Mouse (Mus musculus) thymus, postnatal 14 days (tissue): ENCODE results near the gene Zfp870.

ENCODE experiments used
- DNase-seq: peaks from one replicate; pipeline ENCODE4 v3.0.0; 2021

Gene Zfp870

DNA sequence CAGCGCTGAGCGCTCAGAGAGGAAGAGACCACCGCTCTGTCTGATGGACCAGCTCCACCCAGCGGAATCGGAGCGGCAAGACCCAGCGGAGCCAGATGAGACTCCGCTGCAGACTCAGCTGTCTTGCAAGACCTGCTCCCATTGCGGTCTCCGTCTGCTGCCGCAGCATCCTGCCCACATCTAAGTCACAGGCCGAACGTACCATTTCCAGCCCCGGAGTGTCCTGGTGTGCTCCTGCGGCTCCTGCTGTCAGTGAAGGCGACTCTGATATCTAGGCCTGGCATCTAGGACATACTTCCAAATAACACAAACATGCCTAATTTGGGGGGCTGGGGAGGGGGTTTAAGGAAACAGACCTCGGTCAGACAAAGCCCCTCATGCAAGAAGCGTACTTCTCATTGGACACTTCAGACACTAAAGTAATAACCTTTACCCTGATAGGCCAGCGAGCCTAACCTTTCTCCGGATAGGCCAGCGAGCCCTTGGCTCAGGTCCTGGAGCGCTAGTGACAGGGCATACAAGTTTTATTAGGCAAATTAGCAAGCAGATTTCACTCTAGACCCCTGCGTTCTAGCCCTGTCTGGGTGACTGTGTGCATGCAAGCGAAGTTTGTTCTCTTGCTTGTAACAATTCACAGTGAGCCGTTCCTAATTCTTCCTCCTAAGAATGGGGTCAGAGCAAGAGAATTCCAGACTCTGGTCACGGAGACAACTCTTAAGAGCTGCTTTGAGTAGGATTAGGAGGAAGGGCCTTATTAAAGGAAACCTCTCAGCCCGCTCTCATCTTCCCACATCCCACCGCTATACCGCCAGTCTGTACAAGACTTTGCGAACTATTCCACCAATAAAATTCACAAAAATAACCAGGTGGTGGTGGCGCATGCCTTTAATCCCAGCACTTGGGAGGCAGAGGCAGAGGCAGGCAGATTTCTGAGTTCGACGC lies at the start of gene Zfp870:
Gene Zfp870 (minus strand): TSS at position 404 of the 942 bp plus-strand sequence.
- peak; percentile 89 for DNase-seq

DNA sequence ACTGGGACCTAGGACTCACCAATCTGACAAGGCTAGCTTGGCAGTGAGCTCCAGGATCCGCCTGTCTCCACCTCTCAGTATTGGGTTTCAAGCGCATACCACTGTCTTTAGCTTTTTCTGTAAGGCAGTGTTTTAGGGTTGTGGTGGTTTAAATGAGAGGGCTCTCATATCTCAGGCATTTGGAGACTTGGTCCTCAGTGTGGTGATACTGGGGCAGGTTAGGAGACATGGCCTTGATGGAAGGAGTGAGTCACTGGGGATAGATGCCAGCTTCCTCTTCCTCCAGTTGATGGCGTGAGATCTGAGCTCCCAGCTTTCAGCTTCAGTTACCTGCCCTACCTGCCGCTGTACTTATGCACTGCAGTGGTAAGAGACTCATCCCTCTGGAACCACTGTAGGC lies 48.4 kb upstream of the Zfp870 start:
- no peak for DNase-seq

DNA sequence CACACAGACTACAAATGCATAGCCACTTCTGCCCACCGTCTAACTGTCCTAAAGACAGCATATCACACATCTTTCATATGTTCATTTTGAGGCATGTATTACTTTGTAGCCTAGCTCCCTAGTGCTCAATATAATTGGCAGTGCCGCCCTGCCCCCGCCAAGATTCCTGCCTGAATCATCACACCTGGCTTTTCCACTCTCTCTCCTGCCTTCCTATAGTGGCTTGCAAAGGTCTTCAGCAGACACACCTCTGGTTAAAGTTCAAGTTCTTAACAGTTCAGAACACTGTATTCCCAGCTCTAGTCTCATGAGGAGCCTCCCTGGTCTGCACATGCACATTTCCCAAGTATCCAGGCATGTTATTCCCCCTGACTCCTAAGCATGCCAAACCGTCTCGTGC lies 36.4 kb upstream of the Zfp870 start:
- no peak for DNase-seq

DNA sequence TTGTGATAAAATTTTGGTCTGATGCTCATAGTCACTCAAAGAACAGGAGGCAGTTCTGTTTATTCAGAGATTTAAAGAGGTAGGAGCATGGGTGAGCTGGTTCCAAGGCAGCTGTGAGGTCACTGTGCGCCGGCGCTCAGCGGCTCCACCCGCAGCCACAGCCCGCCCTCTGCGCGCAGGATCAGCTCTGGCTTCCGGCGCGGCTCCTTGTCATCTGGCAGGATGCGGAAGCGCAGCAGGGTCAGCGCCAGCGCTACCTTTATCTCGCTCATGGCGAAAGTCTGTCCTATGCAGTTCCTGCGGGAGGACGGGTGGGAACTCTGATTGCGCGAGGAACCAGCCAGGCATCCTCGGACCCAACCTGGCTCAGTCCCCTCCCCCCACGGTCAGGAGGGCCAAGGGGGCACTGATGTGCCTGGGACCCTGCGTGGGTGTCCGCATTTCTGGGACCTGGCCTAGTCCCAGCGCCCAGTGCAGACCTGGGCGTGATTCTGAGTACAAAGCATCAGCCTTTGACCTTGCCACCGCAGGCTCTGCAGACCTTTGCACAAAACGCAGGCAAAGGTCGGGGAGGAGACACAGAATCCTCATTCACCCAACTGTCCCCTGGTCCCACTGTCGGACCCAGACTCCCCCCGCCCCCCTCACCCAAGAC lies 33.3 kb upstream of the Zfp870 start:
- DNase-seq = peak; percentile 79

DNA sequence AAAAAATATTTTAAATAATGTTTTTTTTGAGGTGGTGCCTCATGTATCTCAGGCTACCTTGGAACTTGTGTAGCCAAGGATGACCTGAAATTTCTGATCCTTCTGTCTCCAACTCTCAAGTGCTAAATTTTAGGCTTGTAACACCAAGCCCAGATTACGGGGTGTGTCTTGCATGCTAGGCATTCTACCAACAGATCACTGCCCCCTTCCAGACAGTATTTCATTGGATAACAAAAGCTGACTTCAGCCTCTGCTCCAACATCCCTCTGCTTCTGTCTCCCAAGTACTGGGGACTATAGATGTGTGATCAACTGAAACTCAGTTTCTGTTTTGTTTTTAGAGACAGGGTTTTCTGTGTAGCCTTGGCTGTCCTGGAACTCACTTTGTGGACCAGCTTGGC lies 32.2 kb upstream of the Zfp870 start:
- no peak for DNase-seq

DNA sequence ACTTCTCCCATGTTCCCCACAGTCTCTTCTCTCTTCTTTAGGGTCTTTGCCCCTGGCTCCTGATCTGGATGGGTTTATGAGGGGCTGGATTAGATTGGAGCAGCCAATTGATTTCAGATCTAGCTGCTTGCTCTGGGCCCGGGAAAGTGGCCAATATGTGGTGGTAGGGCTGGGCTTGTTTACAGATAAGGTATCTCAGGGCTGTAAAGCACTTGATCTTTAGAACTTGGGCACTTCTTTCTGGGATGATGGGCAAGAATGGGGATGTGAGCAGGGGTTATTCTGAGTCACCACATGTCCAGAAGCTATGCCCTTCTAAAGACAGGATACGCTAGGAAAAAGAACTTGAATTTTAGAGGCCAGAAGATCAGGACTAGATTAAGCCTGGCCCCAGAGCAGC lies 27.7 kb upstream of the Zfp870 start:
- DNase-seq = no peak

DNA sequence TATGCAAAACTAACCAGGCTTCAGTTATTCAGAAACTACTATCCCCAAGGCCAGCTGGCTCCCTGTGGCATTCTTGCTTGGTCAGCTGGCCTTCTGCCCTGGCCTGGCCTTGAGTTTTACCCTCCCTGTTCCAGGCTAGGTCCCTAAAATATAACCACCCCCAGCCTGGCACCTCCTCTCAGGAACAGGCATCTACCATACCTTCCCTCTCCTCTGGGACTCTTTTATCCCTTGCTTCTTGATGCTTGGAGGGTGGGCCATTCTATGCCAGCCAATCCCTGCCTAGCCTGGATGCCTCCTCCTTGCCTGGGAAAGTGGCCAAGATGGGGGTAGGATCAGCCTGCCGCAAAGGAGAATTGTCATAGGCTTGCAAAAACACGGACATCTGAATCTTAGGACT lies 25.7 kb upstream of the Zfp870 start, which contains the start of gene Cyp4f14:
Gene Cyp4f14 (minus strand): TSS at position 212 of the 400 bp plus-strand sequence.
- no peak for DNase-seq

DNA sequence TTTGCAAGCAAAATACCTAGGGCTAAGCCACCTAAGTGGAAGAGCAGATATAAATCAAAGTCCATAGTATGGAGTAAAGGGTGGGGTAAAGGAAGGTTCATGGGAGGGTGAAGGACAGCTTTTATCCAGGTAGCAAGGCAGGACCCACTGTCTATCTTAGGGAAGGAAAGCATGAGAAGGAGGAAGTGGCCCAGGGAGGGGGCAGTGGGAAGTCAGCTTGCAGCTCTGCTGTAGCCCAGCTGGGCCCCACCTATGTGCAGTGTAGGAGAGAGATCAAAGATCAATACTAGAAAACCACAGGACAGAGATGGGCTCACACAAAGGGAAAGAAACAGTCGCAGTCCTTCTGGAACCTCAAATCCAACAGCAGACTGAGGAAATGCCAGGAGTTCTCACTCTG lies 24.6 kb upstream of the Zfp870 start:
- DNase-seq = no peak

DNA sequence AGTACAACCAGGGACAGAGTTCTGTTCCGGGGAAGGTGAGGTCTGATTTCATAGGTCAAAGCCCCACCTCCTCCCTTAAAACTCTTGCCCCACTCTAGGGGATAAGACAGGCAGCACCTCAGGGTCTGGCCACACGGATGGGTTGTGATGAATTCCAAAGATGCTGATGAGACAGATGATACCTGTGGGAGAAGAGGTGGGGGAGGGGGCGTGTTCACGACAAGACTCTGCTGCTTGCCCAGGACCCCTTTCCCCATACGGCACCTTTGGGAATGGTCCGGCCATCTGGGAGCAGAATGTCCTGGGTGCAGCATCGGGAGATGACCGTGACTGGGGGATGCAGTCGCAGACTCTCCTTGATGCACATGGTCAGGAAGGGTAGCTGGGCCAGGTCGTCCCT lies 14.7 kb upstream of the Zfp870 start:
- no peak for DNase-seq

DNA sequence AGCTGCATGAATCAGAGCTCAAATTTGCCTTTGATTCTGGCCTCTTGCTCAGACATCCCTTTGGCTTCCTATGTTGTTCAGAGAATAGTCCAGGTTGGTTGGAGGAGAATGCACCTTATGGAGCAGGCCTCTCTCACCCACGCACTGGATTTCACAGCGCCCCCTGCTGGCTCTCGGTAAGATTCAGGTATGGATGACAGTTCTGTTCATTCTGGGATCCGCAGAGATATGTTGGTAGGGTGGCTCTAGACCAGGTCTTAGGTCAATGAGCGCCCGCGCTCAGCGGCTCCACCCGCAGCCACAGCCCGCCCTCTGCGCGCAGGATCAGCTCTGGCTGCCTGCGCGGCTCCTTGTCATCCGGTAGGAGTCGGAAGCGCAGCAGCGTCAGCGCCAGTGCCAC lies 13.8 kb upstream of the Zfp870 start:
- DNase-seq = peak; percentile 65

DNA sequence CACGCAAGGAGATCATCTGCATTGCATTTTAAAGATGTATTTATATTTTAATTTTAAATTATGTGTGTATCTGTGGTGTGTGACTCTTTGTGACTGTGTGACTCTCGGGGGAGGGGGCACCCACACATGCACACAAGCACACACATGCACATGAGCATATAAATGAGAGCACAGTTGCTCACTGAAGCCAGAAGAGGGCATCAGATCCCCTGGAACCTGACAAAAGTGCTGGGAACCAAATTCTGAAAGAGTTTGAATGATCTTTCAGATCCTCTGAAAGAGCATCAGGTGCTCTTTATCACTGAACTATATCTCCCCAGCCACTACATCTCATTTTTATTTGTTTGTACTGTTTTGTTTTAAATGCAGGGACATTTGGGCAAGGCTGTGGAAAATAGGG lies 13.0 kb upstream of the Zfp870 start:
- peak; percentile 30 for DNase-seq

DNA sequence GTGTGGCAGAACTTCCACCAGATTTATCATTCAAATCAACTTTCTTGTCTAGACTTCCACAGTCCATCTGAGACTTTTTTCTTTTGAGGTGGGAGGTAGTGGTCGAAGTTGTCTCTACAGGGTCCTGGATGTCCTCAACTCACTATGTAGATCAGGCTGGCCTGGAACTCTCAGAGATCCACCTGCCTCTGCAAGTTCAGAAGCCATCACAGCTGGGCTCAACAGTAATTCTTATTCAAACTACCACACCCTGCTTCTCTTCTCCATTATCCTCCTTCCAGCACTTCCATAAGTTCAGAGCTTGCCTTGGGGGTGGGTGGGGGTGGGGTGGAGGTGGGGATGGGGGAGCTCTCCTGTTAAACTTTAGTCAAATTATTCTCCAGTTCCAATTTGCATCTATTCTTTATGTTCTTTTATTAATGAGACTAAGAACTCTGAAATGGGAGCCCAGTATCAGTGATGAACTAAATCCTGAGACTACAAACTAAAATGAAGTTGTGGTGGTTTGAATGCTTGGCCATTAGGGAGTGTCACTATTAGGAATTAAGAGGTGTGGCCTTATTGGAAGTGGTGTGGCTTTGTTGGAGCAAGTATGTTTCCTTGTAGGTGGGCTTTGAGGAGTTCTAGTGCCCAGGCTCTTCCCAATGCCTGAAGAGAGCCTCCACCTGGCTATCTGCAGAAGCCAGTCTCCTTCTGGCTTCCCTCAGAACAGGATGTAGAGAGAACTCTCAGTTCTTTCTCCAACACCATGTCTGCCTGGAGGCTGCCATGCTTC lies 10.5 kb upstream of the Zfp870 start:
- no peak for DNase-seq

DNA sequence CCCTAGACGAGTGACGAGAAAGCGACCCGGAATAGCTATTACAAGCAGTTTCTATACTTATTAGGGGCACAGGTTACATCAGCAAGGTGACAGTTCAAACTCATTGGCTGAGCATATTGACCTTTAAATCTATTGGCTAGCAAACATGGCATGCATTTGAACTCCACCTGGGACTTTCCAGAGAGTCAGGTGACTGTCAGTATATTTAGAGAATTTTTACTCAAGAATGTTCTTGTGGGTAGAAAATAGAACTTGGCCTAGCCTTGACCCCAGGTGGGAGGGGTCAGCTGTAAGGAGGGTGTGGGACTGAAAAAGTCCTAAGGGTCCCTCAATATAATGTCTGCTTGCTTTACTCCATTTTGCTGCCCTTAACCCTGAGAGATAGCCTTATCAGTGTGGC lies 4.0 kb upstream of the Zfp870 start:
- no peak for DNase-seq

DNA sequence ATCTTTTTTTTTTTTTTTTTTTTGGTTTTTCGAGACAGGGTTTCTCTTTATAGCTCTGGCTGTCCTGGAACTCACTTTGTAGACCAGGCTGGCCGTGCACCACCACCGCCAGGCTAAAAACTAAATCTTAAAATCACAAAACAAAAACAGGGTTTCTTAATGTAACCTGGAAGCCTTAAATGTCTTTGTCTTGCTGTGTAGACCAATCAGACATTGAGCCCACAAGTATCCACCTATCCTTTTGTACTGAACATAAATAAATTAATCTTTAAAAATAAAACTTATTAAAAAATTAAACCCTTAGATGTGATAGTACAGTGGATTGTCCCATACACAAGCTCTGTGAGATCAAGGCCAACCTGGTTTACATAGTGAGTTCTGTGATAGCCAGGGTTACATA lies 2.5 kb upstream of the Zfp870 start:
- DNase-seq = no peak

DNA sequence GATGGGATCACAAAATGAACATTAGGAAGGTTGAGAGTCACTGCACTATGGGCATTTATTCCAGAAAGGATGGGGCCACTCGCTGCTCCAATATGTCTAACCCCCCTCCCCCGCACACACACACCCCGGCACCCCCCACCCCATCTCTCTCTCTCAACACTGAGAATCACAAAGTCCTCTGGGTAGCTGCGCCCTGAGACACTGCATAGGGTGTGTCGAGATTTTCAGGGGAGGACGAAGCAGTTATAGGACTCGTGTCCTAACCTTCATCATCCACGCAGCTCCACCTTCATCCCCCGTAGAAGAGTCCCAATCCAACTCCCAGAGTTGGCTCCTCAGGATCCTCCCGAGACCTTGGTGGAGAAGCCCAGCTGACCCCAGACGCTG lies 597 bp downstream of the Zfp870 start:
- DNase-seq = no peak

DNA sequence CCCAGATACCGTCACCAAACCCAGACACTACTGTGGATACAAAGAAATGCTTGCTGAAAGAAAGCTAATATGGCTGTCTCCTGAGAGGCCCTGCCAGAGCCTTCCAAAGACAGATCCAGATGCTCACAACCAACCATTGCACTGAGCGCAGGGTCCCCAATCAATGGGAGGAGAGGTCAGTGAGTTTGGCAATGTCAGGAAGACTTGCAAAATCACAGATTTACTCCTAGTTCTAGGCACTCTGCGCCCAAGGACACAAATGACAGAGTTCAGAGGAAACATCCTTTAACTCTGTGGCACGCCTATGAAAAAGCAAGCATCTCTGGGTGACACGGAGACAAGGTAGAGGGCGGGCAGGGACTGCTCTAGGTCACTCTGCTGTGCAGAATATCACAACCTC lies 1.8 kb downstream of the Zfp870 start:
- DNase-seq = no peak

DNA sequence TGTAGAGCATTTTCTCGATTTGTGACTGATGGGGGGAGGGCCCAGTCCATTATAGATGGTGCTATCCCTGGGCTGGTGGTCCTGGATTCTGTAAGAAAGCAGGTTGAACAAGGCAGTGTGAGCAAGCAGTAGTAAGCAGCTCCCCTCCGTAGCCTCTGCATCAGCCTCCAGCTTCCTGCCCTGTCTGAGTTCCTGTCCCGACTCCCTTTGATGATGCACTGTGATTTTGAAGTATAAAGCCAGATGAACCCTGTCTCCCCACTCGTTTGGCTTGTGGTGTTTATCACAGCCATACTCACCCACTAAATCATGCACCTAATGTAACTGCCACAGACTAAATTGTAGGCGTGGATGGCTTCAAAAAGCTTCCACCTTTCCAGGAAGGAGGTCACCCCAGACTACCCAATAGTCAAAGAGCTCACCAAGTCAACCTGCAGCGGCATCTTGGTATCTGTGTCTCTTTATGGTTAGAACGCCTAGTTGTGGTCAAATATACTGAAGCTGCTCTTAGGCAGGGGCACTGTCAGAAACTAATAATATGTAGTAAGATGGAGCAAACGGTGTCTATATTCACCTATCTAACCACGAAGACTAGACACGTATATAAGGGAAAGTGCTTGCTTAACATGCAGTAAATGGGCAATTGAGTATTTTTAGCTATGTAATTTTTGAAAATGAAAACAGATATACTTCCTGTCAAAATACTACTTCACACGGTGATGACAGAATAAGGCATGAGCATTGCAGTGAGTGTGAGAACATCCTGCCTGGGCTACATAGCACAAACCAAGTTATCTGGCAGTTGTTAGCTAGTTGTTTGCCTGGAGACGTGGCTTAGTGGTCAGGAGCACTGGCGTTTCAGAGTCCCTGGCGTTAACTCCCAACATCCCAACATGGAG lies 10.9 kb downstream of the Zfp870 start:
- DNase-seq = no peak

DNA sequence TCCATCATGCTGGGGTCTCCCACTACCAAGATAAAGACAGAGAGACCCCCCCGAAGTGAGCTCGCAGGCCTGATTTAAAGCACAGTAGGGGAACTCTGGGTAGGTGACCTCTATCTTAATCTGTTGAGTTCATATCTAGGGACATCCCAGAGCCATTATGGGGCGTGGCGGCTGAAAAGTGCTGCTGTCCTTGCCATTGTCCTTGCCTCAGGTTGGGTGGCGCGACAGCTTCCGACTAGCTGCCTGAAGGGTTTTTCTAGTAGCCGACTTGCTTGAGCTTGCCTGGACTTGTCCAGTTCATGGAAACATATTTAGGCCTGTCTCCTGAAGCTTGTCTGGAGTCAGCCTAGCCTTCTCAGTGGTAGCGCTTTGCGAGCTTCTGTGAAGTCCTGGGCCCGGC lies 12.7 kb downstream of the Zfp870 start:
- DNase-seq = no peak

DNA sequence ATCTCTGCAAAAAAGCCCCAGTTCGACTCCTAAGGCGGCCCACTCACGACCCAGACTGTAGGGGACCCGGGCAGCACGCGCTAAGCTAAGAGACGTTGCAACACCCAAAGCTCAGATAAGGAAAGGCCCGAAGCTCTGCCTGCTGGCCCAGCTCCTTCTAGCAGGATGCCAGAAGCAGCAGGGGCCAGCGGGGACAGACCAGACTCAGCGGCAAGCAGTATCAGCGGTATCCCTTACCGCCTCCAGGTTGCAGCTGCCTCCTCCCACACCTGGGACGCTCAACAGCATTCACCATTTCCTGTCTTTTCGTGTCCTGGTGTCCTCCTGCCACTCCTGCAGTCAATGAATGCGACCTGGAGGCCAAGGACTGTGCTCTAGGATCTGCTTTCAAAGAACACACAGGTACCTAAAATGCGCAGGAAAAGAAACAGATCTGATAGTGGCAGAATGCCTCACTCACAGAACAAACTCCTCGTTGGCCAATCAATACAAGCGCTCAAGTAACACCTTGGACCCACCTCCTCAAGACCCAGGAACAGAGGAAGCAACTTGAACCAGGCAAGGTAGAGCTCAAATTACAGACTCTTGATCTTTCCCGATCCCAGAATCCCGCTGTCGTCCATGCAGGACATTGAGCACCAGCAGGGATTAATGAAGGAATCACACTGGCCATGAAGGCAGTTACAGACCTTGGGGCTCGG lies 13.8 kb downstream of the Zfp870 start:
- DNase-seq = no peak

DNA sequence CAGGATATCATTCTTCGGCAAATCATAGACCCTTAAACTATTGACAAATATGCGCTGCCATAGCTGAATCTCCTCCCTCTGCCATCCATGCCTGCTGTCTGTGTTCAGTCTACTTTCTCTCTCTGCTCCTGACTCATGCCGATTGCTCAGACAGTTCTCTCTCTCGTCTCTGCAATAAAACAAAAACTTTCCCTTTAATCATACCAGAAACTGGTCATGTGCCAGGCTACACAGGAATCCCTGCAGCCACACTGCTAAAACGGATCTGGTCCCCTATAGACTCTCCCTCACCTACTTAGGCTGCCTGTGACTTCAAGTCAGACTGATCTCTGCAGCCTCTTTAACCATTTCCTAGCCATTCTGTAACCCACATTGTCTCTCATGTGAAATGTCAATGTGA lies 18.7 kb downstream of the Zfp870 start:
- DNase-seq = no peak

DNA sequence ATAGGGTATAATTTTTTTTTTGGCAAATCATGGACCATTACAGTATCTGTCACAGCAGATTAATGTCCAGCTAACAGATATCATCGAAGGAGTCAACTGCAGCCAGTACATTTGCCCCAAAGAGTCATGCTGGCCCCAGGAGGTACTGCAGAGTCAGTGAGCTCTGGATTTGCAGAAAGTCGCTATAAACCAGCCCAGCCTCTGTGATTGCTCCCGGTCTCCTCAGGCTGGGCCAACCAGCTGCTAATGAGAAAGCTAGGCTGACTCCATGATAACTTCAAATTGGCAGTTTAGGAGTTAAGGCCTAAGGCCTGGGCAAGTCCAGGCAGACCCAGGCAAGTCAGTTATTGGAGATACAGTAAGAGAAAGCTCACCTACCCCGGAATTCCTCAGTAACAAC lies 19.4 kb downstream of the Zfp870 start:
- no peak for DNase-seq

DNA sequence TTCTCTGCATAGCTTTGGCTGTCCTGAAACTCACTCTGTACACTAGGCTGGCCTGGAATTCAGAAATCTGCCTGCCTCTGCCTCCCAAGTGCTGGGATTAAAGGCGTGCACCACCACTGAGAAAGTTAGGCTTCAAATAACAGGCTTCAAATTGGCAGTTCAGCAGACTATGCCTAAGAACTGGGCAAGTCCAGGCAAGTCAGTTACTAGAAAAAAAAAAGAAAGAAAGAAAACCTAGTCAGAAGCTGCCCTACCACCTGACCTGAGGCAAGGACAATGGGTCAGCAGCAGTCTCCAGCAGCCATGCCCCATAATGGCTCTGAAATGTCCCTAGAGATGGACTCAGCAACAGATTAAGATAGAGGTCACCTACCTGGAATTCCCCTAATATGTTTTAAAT lies 20.0 kb downstream of the Zfp870 start:
- DNase-seq = no peak
